Mouse (Mus musculus) B cell, adult 2 months (primary cell): Measurements from ENCODE around the gene Spata2.
A peak's percentile ranks its signal among the peaks of the same experiment; 100 is the strongest.

Experiments used
- DNase-seq, 2 experiments: peaks; one replicate each; pipeline ENCODE4 v3.0.0; 2022

Gene Spata2

DNA sequence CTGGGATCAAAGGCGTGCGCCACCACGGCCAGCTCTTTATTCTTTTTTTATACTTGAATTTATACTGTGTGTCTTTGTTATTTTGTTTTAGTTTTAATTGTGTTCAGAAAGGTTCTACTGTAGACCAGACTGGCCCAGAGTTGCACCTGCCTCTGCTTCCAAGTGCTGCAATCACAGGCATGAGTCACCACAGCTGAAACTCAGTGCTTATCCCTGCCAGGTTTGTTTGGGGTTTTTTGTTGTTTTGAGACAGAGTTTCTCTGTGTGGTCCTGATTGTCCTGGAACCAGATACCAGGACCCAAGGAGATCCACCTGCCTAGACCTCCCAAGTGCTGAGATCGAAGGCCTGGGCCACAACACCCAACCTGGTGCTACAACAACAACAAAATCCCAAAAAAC, 15.9 kb upstream of the Spata2 start:
- no peak for DNase-seq

DNA sequence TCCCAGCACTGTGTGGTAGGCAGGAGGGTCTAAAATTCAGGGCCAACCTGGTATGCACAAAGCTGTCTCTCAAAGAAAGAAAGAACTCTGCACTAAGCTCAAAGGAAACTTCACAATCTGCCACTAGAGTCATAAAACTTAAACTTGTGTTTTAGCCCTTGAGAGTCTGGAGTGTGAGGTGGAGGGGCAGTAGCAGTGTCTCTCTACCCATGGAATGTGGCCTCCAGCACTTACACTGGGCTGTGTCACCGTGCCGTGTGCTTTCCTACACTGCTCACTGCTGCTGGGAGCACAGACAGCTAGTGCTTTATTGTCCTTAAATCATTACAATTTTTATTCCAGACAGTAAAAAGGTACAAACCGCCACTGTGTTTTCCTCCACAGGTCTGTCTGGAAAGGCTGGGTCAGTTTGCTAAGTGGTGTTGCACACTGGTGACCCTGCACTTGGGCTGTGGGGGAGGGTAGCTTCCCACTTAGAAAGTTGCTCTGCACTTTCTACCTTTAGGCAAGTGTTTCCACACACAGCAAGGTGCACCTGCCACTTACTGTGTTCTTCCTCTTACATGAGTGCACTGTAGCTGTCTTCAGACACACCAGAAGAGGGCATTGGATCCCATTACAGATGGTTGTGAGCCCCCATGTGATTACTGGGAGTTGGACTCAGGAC, 15.2 kb upstream of the Spata2 start:
- no peak for DNase-seq

- DNase-seq, result no peak
Observed at GRCm38 (mm10) chr2:167506546-167507260, 14.0 kb upstream of the Spata2 start.

DNA sequence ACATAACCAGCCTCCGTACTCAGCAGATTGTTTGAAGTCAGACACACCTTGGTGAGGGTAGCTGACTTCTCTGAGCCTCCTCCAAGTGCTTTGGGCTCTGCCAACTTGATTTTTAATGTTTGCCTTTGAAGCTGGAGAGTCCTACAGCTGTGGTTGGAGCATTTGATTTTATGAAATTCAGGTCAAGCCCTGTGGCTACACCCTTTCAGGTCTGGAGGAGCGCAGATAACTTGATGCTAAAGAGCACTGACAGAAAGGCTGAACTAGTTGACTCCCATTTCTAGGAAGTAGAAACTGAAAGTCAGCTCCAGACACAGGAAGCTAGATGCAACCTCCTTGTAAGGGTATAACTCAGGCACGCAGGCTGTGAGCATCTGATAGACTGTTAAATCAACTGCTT, 12.4 kb upstream of the Spata2 start:
- DNase-seq, result peak; percentile 56 to 57

DNA sequence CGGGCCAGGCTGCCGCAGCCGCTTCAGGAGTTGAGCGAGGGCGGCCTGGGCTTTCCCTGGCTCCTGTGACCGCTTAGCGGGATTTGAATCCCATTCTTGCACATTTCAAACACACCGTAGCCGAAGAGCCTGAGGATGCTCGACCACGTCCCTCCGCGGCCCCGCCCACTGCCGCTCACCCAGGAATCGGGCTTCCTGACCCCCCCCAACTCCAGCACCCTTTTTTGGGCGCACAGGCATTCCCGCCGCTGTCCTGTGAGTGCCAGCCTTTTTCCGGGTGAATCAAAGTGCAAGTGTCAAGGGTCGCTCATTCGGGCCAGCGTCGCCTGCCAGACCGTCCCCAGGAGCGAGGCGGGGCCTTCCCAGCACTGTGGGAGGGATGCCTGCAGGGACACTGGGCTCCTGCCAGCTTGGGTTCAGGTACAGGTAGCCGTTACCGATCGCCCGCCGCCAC, 11.2 kb upstream of the Spata2 start:
- no peak for DNase-seq

GRCm38 (mm10) chr2:167503253-167503895, 10.7 kb upstream of the Spata2 start:
- peak; percentile 95 to 96 for DNase-seq

DNA sequence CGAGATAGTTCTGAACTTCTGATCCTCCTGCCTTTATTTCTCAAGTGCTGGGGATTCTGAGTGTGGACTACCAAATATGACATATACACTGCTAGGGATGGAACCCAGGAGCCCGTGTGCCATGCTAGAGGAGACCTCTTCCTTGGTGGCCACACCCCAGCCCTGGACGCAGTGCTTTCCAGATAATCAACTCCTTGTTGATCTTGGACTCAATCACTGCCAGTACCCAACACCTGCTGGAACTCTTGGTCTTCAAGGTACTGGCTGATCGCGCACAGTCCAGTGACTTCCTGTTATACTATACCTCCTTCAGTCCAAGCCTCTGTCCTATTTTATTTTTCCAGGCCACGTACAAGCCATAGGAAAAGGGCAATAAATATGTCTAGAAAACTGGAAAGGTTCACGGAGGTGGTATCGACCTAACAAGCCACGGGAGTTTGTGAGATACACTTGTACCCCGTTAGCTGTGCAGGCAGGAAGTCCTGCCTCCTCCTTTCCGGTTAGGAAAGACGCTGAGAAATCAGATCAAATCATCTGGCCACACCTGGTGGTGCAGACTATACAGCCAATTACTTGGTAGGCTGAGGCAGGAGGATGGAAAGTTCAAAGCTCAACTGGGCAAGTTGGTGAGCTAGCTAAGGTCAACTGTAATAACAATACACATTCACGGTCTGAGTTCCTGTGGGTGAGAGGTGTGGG, 10.0 kb upstream of the Spata2 start:
- DNase-seq, result no peak

DNA sequence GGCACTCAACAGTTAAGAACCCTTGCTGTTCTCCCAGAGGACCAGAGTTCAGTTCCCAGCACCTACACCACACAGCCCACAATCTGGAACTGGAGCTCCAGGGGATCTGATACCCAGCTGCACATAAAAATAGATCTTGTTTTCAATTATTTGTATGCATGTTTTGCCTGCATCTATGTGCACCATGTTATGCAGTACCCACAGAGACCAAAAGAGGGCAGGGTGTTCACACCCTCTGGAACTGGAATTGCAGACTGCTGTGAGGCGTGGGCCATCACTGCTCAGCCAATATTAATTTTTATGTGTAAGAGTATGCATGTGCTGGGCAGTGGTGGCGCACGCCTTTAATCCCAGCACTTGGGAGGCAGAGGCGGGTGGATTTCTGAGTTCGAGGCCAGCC, 4.6 kb upstream of the Spata2 start:
- peak; percentile 81 to 83 for DNase-seq

- peak in 1 of 2 experiments; percentile 21 for DNase-seq
Observed at GRCm38 (mm10) chr2:167496437-167496836, 3.8 kb upstream of the Spata2 start.

DNA sequence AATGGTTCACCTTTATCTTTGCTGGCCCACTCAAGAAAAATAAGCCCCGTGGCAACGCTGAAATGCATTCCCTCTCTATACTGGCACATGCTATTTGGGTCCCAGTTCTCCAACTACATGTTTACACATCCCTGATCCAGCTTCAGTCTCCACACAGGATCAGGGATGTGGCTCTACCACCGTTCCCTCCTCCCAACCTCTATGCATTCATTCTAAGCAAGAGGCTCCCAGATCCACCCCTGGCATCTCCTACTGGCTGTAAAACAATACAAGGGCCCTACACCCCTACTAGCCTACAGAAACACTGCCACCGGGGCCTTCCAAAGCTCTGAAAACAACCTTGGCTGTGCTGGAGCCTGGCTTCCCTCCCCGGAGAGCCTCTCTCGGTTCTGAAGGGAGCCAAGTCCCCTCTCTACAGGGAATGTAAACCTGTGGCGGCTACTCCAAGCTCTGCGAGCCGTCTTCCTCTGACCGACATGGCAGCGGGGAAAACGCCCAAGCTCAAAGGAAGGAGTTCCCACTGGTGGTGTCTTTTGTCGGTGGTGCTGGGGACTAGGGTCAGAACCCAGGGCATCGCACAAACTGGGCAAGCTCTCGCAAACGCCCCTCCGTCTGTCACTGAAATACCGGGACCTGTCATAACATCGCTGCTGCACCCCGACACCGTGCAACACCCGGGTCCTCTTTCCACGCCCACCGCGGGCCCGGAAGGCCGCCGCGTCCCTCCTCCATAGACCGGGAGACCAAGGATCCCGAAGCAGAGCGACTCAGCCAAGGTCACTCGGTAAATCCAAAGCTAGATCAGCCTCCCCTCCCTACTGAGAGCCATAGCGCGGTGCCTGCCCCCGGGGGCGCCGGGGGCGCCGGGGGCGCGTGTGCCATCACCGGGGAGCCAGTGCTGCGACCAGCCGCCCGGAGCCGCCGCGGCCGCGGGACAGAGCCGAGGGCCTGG, 654 bp downstream of the Spata2 start, which contains the start of gene Rnf114:
Gene Rnf114, plus strand, starts transcription at position 889 of the 952 bp plus-strand sequence.
- DNase-seq, result peak; percentile 49 to 59

DNA sequence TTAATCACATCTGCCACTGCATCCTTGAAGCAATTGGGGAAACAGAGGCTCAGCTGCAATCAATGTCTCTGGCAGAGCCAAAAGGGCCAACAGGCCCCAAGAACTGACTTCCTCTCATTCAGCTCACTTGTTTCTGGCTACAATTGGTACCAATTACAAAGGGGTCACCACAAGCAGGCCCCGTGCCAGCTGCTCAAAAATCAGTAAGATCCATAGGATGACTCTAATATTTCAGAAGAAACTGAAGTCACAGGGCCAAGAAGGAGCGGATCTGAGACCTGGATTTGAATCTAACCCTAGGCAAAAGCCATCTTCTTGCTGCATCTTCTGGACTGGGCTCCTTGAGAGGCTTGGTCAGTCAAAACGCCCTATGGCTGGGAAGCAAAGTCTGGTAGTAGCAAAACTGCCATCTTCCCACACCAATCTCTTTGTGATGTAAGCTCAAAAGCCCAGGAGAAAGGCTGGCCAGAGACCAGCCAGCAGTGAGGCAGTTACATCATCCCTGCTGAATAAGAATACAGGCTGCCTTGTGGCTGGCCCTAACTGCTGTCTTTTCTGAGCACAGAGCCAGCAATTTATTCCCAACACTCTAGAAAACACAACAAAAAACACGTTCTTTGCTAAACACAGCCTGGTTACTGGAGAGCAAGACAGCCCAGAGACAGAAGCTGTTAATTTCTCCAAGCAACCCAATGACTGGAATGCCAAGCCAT, 1.7 kb downstream of the Spata2 start:
- no peak for DNase-seq

- DNase-seq, result no peak
Observed at GRCm38 (mm10) chr2:167487994-167488393, 4.7 kb downstream of the Spata2 start.

DNA sequence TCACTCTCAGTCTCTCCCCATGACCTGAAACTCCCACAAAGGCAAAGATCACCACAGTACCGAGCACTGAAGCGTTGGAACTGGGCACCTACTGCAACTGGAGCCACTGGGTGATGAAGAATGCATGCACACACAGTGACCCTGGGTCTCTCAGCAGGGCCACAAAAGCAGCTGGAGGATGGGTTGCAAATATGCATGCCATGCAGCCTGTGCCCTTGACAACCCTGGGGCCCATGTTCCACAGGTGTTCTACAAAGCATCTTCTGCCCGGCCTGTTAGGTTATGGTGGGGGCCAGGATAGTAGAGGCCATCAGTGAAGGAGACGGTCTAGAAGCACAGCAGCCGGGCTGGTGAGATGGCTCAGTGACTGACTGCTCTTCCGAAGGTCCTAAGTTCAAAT, 5.1 kb downstream of the Spata2 start:
- DNase-seq, result no peak

GRCm38 (mm10) chr2:167486573-167486972, 6.1 kb downstream of the Spata2 start:
- no peak for DNase-seq

- no peak for DNase-seq
Observed at GRCm38 (mm10) chr2:167485501-167486377, 6.9 kb downstream of the Spata2 start.

GRCm38 (mm10) chr2:167484932-167485331, 7.8 kb downstream of the Spata2 start:
- DNase-seq, result no peak

DNA sequence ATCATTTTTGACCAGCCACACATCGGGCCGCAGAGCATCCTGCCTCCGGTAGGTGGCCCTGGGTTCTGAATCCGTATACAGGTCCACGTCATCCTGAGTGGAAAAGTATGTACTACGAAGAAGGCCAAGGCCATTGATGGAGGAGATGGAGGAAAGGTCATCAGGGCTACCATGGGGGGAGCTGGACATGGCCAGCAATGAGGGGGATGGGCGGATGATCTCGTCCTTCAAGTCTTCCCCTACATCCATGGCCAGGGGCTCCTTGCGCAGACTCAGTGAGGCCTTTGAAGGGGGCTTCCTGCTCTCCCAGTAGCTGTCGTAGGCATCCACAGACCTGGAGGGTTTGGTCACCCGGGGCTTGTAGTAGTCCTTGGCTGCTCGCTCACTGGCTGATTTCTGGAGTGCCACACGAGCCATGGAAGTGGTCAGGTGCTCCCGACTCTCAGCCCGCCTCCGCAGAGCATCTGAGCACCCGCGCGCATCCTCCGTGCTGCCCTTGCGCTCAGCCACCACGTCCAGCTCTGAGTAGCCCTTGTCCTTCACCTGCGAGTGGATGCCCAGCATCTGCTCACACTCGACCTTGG, 8.8 kb downstream of the Spata2 start:
- no peak for DNase-seq

DNA sequence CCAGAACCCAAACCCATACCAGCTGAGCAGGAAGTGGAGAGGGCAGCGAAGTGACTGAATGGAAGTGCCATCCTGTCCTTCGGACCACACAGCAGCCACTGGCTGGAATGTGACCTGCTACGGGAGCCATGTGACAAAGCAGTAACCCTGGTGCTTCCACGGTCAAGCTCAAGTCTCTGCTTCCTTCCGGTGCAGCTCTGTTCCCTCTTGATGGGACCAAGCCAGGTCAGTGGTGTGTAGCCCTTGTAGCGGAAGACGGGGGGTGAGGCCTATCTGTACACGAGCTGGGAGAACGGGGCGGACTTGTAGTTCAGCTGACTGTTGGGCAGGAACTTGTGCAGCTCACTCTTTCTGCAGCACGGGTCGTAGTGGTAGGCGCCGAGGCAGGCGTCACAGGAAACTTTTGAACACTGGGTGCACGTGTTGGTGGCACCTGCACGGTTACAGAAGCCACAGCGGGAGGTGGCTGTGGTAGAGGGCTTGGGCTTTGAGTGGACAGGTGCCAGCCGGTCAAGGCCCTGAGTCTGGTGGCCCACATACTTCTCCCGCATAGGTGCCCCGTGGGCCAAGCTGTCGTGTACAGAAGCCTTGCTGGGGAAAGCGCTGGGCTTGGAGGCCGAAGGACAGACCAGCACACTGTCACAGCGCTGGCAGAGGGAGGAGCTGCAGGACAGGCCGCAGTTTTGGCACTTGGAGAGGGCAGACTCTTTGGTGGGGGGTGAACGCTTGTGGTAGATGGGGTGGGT, 9.4 kb downstream of the Spata2 start:
- no peak for DNase-seq

DNA sequence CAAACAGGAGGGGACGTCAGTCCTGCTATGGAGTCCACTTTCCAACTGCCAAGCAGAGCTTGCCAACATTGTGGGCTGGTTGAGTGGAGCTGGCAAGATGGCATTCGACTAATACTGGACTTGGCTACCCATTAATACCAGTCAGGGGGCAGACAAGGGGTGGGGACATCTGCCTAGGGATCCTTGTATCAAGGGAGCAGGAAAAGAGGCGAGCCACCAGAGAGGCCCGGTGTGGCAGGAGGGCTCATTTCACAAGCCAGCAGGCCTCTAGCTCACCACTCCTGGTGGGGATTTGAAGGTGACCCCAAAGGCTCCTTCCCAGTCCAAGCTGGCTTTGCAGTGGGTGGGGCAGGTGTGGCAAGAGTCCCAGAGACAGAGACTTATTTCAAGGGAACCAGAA, 10.0 kb downstream of the Spata2 start:
- no peak for DNase-seq
